Mouse (Mus musculus) CD4-positive helper T cell, adult 2 months (primary cell): ENCODE measurements around the gene Alg12.
"Not testable (repeated sequence)": the region's sequence is repeated elsewhere in the genome, so short reads cannot be mapped to it uniquely, and the experiment has no call there.

Experiments
- DNase-seq: peaks from one replicate; pipeline ENCODE4 v3.0.0-alpha.2; 2012; ENCODE audit warnings: low read depth, missing footprints, low spot score

The Alg12 gene

GRCm38 (mm10) chr15:88831482-88831881 lies 12.4 kb upstream of the Alg12 start:
- DNase-seq = no peak

DNA sequence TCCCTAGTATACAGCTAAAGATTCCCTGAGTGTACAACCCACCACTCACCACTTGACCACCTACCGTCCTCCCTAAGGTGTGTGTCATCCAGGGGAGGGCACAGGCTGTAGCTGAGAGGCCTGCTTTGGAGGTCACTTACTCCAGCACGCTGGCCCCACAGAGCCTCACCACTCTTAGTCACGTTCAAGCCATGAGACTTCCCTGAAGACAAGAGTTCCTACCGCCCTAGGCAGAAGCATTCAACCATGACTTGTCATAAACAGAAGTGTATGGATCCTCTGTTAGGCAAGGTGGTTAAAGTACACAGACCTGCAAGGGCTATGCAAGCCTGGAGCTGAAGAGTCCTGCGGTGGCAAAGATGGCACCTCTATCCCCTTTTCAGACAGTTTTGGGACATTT lies 11.6 kb upstream of the Alg12 start:
- DNase-seq = no peak

DNA sequence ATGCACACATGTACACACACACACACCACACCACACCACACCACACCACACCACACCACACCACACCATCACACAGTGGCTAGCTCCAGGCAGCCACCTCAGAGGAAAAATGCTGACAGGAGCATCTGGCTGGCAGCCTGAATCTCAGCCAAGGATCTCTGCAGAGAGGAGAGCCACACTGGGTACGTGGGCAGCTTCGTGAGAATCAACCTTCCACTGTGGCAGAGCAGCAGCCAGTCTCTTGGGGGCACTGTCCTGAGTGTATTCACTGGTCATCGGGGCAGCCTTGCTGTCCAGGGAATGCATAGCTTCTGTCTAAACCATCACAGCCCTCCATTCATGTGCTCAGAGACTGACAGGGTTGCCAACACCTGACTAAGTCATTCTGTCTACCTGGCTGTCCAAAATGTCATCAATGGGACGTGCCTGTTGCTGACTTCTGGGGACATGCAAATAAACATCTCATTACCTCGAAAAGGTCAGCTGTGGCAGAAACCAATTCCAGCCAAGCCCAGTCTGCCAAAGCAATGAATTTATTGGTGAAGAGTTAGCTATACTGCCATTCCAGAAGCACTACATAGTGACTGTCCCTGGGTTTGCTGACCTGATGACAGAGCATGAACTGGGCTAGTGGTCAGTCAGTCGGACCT lies 10.8 kb upstream of the Alg12 start:
- DNase-seq = no peak

DNA sequence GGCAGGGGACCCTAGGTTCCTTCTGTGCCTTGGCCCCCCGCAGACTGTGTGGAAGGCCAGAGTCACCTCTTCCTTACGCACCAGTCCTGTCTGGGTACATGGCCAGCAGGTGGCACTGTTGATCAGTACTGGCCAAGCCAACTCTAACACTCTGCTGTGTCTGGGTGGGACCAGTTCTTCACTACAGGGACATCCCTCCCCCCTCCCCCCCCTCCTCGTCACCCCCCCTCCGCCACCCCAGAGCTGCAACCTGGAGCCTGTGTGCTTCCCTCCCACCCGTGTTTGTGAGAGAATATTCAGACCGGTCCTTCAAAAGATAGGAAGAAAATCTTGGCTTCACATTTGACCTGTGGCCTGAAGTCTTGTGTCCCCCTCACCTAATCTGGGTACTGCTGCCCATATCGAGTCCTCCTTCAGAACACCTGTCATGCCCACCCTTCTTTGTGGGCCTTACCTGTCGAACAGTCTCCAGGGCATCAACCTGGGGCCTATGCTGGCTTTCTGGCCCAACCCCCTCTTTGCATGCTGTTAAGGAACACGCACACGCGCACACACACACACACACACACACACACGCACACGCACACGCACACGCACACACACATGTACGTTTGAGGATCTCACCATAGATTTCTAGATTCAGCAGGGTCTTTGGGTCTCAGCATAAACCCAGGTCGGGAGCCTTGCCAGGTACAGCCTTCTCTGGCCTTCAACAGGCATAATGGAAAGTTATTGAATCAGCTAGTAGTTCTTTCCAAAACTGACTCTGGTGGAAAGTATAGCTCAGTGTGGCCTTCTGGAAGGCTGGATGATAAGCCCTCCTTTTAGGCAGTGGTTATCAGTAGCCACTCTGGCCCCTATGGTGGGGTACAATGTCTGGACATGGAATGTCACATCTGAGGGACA lies 9.9 kb upstream of the Alg12 start:
- DNase-seq = peak; percentile 83

GRCm38 (mm10) chr15:88827991-88828799 lies 9.1 kb upstream of the Alg12 start:
- DNase-seq = peak; percentile 55

- no peak for DNase-seq
Measured at GRCm38 (mm10) chr15:88827466-88827865, 8.3 kb upstream of the Alg12 start.

GRCm38 (mm10) chr15:88823376-88823775 lies 4.3 kb upstream of the Alg12 start:
- no peak for DNase-seq

DNA sequence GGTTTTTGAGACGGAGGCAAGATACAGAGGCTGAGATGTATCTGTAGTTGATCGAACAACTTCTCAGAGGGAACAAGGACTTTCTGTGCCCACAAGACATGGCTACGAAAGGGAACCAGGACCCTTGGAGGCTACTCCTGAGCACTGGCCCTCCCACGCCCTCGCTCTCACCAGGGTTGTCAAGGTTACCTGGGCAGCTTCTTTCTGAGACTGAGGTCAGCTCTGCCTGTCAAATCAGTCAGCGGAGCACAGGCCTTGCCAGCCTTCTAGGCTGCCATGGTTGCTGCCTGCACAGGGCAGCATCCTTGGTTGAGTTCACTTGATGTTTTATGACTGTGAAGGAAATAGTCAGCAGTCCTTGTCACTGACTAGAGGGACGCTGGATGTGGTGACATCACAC lies 3.4 kb upstream of the Alg12 start:
- no peak for DNase-seq

GRCm38 (mm10) chr15:88821403-88821802 lies 2.3 kb upstream of the Alg12 start:
- no peak for DNase-seq

DNA sequence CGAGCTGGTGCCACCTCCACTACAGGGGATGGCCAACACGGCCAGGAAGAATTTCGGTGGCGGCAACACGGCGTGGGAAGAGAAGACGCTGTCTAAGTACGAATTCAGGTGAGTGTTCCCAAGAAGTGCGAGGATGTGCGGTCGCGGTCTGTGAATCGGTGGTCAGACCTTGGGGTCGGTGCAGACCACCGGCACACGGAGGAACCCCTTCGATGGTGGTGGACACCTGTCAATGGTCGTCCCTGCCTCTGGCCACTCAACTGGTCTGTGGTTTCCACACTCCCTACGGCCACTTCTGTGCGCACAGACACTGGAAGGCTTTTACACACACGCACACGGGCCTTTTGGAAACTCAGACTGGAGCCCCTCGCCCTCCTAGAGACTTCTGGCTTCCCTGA lies 787 bp upstream of the Alg12 start:
- DNase-seq = no peak

- DNase-seq = no peak
Measured at GRCm38 (mm10) chr15:88815196-88815700, 3.9 kb downstream of the Alg12 start.

DNA sequence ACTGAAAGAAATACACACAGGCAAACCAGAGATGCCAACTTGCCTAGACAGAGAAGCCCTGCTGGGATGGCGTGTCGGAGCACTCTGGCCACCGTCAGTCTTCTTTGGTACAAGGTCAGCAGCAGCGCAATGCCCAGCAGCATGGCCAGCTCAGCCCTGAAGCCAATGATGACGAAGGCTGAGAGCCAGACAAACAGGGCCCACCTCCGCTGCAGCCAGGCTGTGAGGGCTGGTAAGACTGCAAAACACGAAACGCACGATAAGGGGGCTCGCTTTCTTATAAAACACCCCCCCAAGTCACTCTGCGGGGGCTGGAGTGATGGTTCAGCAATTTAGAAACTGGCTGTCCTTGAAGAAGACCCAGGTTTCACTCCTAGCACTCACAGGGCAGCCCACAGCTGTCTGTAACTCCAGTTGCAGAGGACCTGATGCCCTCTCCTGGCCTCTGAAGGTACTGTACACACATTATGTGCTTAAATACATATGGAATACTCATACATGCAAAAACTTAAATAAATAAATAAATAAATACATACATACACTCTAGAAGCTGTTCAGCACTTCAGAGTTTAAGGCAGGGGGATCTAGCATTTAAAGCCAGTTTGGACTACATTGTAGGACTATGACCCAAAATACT lies 4.6 kb downstream of the Alg12 start:
- no peak for DNase-seq

- DNase-seq = not testable (repeated sequence)
Measured at GRCm38 (mm10) chr15:88813873-88814272, 5.2 kb downstream of the Alg12 start.

GRCm38 (mm10) chr15:88813262-88813661 lies 5.9 kb downstream of the Alg12 start:
- DNase-seq = no peak

- no peak for DNase-seq
Measured at GRCm38 (mm10) chr15:88810369-88810768, 8.7 kb downstream of the Alg12 start.

DNA sequence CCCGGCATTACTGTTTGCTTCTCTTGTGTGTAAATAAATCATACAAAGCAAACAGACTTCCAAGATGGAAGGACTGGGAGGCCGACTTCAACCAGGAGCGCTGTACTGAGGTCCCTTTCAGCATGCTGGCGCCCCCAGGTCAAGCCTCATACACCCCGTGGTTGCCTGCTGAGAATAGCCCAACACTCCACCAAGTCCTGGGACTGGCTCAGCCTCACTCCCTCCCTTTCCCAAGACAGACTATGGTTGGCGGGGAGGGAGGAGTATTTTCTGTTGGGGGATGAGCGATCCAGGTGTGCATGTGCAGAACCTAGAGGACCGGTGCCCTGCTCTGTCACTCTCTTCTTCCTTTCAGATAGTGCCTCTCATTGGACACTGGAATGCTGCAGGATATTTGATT lies 11.0 kb downstream of the Alg12 start:
- no peak for DNase-seq

DNA sequence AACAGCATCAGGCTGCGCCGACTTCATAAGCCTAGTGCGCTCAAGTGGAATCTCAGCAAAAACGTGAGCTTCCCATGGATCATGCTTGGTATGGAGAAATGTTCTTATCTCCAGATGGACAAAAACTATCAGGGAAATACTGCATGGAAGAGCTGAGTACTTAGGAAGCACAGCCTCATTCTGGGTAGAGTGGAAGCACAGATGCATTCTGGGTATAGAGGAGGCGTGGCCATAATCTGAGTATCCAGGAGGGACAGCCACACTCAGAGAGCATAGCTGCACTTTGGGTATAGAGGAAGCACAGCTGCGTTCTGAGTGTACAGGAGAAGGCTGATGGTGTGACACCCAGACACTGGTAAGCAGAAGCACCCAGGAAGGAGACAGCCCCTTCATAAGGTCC lies 16.8 kb downstream of the Alg12 start:
- DNase-seq = no peak

DNA sequence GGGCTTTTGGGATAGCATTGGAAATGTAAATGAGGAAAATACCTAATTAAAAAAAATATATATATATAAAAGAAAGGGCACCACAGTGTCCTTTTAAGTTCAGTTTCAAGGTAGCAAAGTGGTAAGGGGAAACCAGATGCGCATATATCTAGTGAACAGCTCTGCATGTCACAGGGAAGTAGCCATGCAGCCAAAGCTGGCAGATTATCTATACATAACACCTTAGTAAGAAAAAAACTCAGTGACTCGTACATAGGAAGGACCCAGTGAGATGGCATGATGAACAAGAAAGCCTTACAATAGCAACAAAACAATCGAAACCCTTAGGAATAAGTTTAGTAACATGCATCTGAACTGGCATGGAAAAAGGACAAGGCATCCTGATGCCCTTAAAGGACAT lies 17.2 kb downstream of the Alg12 start:
- DNase-seq = no peak

- DNase-seq = no peak
Measured at GRCm38 (mm10) chr15:88800921-88801354, 18.2 kb downstream of the Alg12 start.

DNA sequence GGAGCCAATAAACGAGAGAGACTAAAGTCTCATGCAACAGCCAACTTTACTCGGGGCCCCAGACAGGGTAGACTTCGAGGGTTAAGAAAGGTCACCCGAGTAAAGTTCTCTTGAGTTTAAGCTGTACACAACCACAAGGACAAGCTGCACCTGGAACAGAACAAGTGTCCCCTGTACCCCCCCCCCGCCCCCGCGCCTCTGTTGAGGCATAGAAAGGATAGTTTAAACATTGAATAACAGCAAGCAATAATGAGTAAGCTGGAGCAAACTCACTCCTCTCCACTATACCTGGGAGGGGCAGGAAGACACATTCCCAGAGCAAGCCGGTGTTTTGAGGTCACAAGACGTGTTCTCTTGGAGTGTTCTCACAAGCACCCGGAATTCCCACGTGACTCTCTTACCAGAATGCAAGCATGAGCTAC lies 19.2 kb downstream of the Alg12 start:
- no peak for DNase-seq

- not testable (repeated sequence) for DNase-seq
Measured at GRCm38 (mm10) chr15:88794729-88795128, 24.4 kb downstream of the Alg12 start.
